Mouse (Mus musculus): Measurements from ENCODE around the gene 5730596B20Rik.

GRCm38 (mm10) chr6:52168191-52169055 lies 8.9 kb upstream of the 5730596B20Rik start:
- no peak for TF ChIP-seq CTCF (IDR thresholded peaks at IDR 0.05)
- no peak for TF ChIP-seq EP300 (IDR thresholded peaks at IDR 0.05)
